Mouse (Mus musculus) myocyte (in vitro differentiated cells): ENCODE measurements at regions not wholly inside any gene's neighbourhood (a gene's known extent, or its start where the extent isn't known, plus 50 kb on each side); places are given as distances from the start of the nearest gene placed in this dataset.

Source experiments
- CEBPB ChIP-seq: IDR thresholded peaks from 2 replicates; pipeline ENCODE4 v1.6.1; 2011; ENCODE audit warnings: mild to moderate bottlenecking, moderate library complexity; ENCODE audit not compliant: poor library complexity, insufficient read depth, severe bottlenecking
- E2F4 ChIP-seq: IDR thresholded peaks from one replicate; pipeline ENCODE4 v1.6.1; 2011; ENCODE audit warnings: mild to moderate bottlenecking, control low read depth, moderate library complexity; ENCODE audit not compliant: insufficient read depth
- MAX ChIP-seq: IDR thresholded peaks from one replicate; pipeline ENCODE4 v1.6.1; 2011; ENCODE audit warnings: low read depth, mild to moderate bottlenecking, control low read depth
- POLR2A ChIP-seq: IDR thresholded peaks from one replicate; pipeline ENCODE4 v1.6.1; 2011; ENCODE audit warnings: low read depth, mild to moderate bottlenecking, control low read depth, moderate library complexity; ENCODE audit not compliant: insufficient read length
- SRF ChIP-seq: IDR thresholded peaks from one replicate; pipeline ENCODE4 v1.6.1; 2011; ENCODE audit warnings: low read depth; ENCODE audit not compliant: control insufficient read depth, insufficient read length
- TCF12 ChIP-seq: IDR thresholded peaks from one replicate; pipeline ENCODE4 v1.6.1; 2011; ENCODE audit warnings: mild to moderate bottlenecking, control low read depth; ENCODE audit not compliant: poor library complexity, insufficient read depth, severe bottlenecking
- TCF3 ChIP-seq: IDR thresholded peaks from one replicate; pipeline ENCODE4 v1.6.1; 2011; ENCODE audit warnings: low read depth, control low read depth; ENCODE audit not compliant: insufficient read length
- USF1 ChIP-seq: IDR thresholded peaks from one replicate; pipeline ENCODE4 v1.6.1; 2011; ENCODE audit warnings: low read depth, mild to moderate bottlenecking, control low read depth, moderate library complexity

- TF ChIP-seq POLR2A (no peak), TCF12 (no peak), MAX (no peak), SRF (no peak), USF1 (no peak), TCF3 (no peak), E2F4 (no peak), CEBPB (no peak)
These were observed 175.8 kb upstream of the Klf14 start for GRCm38 (mm10) chr6:31134736-31135077.
